Mouse (Mus musculus) G1E (cell line): ENCODE data around the gene Atp5g3.
"Not testable (repeated sequence)": the region's sequence is repeated elsewhere in the genome, so short reads cannot be mapped to it uniquely, and the experiment has no call there.

Experiments
- CTCF ChIP-seq: IDR thresholded peaks from 2 replicates; pipeline ENCODE4 v1.5.1; 2012; ENCODE audit warnings: low read depth, low read length, inconsistent platforms, mixed read lengths
- GATA1 ChIP-seq: IDR thresholded peaks from 2 replicates; pipeline ENCODE4 v1.6.1; 2012; ENCODE audit warnings: borderline replicate concordance, low read length, inconsistent platforms, mixed read lengths
- POLR2AphosphoS5 ChIP-seq: IDR thresholded peaks from 2 replicates; pipeline ENCODE4 v1.6.1; 2012; ENCODE audit warnings: low read depth, low read length, inconsistent platforms; ENCODE audit not compliant: insufficient replicate concordance

GRCm38 (mm10) chr2:73896919-73897318, 14.2 kb downstream of the Atp5g3 start:
- TF ChIP-seq CTCF, POLR2AphosphoS5, GATA1: not testable (repeated sequence)
